Mouse (Mus musculus): Measurements from ENCODE around the gene Thoc6.

GRCm38 (mm10) chr17:23694491-23694890 is 20.8 kb upstream of the Thoc6 start:
- no peak for TF ChIP-seq GATA1 (IDR thresholded peaks at IDR 0.05; ENCODE audit: borderline replicate concordance, low read length)
- TF ChIP-seq FLI1 (IDR thresholded peaks at IDR 0.05; ENCODE audit: low read length) = no peak

Measured in megakaryocyte, embryonic 14.5 days (primary cell).